Mouse (Mus musculus): ENCODE data around the gene Tmem63c. TPM values are rescaled to one million over a fixed set of nuclear protein-coding genes. Genes with fewer than 3 reads are reported as not detected.

The Tmem63c gene
- total and polyA plus RNA-seq, 2 experiments from 2014 or later = 8.5 to 21.8 TPM

GRCm38 (mm10) chr12:87070520-87070919, 49.4 kb downstream of the Tmem63c start:
- DNase-seq = no peak
- no peak for TF ChIP-seq CTCF (IDR thresholded peaks at IDR 0.05; ENCODE audit: low read depth)
- H3K36me3 ChIP-seq (ENCODE audit: insufficient read depth) = peaks cover 25% of the 10 kb centered on the region
- H3K4me1 ChIP-seq (ENCODE audit: insufficient read depth) = no peaks in the 10 kb centered on the region
- no peak for ATAC-seq
- no peaks in the 10 kb centered on the region for H3K27me3 ChIP-seq (ENCODE audit: insufficient read depth, low read length)
- no peak overlapping the region for H3K4me2 ChIP-seq (ENCODE audit: low read depth)
- H3K9ac ChIP-seq = no peak overlapping the region
- no peaks in the 10 kb centered on the region for H3K9me3 ChIP-seq (ENCODE audit: low read length)
- H3K27ac ChIP-seq (ENCODE audit: low read depth, low read length) = no peak overlapping the region
- WGBS = 81% methylated on average over 5 of the region's 5 CpGs
- H3K4me3 ChIP-seq (ENCODE audit: low read depth, low read length) = no peak overlapping the region

DNA sequence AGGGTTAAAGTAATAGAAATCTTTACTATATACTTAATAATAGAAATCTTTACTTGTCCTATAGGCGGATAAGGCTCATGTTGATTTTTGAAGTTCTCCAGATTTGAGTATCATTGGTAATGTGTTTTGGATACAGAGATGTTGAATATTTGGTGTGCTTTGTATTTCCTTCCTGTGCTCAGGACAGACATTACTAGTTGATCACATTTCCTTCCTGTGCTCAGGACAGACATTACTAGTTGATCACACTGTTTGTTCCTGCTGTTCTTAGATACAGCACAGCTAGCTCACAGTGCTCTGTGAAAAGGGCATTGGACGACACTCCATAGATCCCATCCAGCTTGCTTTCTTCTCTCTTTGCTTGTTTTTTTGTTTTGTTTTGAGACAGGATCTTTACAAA, 55.5 kb downstream of the Tmem63c start:
- no peaks in the 10 kb centered on the region for H3K27me3 ChIP-seq (ENCODE audit: insufficient read depth, low read length)
- no peak for DNase-seq
- ATAC-seq = no peak
- H3K4me1 ChIP-seq (ENCODE audit: insufficient read depth) = no peaks in the 10 kb centered on the region
- H3K36me3 ChIP-seq (ENCODE audit: insufficient read depth) = peaks cover 39% of the 10 kb centered on the region
- no peaks in the 10 kb centered on the region for H3K9me3 ChIP-seq (ENCODE audit: low read length)
- H3K9ac ChIP-seq = no peak overlapping the region
- WGBS = 89% methylated on average over 2 of the region's 2 CpGs
- H3K4me2 ChIP-seq (ENCODE audit: low read depth) = no peak overlapping the region
- H3K4me3 ChIP-seq (ENCODE audit: low read depth, low read length) = no peak overlapping the region
- no peak overlapping the region for H3K27ac ChIP-seq (ENCODE audit: low read depth, low read length)
- no peak for TF ChIP-seq CTCF (IDR thresholded peaks at IDR 0.05; ENCODE audit: low read depth)

- H3K4me2 ChIP-seq (ENCODE audit: low read depth) = no peak overlapping the region
- no peak for DNase-seq
- WGBS = 79% methylated on average over 8 of the region's 8 CpGs
Measured at GRCm38 (mm10) chr12:87082797-87083196, 61.7 kb downstream of the Tmem63c start.

DNA sequence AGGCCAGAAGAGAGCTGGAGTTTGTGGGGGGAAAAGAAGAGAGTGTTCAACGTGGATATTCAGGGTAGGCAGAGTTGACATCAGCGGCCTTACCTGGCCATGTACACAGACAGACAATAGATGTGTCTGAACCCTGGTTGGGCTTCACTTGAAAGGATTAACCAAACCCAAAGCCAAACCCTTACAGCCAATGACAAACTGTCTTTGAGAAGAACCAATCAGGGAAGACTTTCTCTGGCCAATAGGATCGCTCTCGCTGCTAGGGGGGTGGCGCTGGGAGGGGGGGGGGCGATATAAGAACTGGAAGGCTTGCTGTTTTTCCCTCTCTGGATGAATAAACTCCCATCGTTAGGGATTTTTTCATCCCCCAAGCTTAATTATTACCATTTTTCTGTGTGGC, 66.1 kb downstream of the Tmem63c start:
- WGBS = 58% methylated on average over 7 of the region's 7 CpGs
- Histone ChIP-seq H3K9ac (no peak overlapping the region), H3K36me3 (ENCODE audit: insufficient read depth) (peaks cover 12% of the 10 kb centered on the region), H3K4me1 (ENCODE audit: insufficient read depth) (no peaks in the 10 kb centered on the region), H3K9me3 (ENCODE audit: low read length) (no peaks in the 10 kb centered on the region), H3K27me3 (ENCODE audit: insufficient read depth, low read length) (no peaks in the 10 kb centered on the region), H3K4me2 (ENCODE audit: low read depth) (no peak overlapping the region), H3K27ac (ENCODE audit: low read depth, low read length) (no peak overlapping the region), H3K4me3 (ENCODE audit: low read depth, low read length) (no peak overlapping the region)
- DNase-seq (no peak), ATAC-seq (no peak)
- TF ChIP-seq CTCF (IDR thresholded peaks at IDR 0.05; ENCODE audit: low read depth) = no peak

More at GRCm38 (mm10) chr12:87082797-87083196, 61.7 kb downstream of the Tmem63c start:
- TF ChIP-seq CTCF (IDR thresholded peaks at IDR 0.05; ENCODE audit: low read depth) = no peak
- Histone ChIP-seq H3K4me1 (ENCODE audit: insufficient read depth) (no peaks in the 10 kb centered on the region), H3K9me3 (ENCODE audit: low read length) (no peaks in the 10 kb centered on the region), H3K27me3 (ENCODE audit: insufficient read depth, low read length) (no peaks in the 10 kb centered on the region), H3K4me3 (ENCODE audit: low read depth, low read length) (no peak overlapping the region), H3K9ac (no peak overlapping the region), H3K36me3 (ENCODE audit: insufficient read depth) (peaks cover 31% of the 10 kb centered on the region), H3K27ac (ENCODE audit: low read depth, low read length) (no peak overlapping the region)
- ATAC-seq = no peak

DNA sequence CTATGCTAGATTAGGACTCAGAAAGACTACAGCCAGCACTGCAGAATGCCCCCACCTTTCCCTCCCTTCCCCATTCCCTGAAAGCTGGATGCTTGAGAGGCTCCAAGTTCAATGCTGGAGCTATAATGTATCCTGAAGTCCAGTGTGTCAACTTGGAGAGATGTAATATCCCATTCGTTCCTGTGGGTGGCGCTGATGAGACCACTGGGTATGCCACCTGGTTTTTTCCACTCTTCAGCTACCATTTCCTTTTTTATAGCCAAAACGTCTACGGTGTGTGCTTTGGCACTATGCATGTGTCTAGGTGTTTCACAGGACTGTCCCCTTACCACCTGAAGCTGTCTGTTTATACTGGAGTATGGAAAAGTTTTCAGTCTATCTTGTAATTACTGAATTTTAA, 67.2 kb downstream of the Tmem63c start:
- Histone ChIP-seq H3K4me2 (ENCODE audit: low read depth) (no peak overlapping the region), H3K36me3 (ENCODE audit: insufficient read depth) (peaks cover 6% of the 10 kb centered on the region; the same call in 1 of the 2 replicates), H3K9me3 (ENCODE audit: low read length) (no peaks in the 10 kb centered on the region), H3K9ac (no peak overlapping the region), H3K27ac (ENCODE audit: low read depth, low read length) (no peak overlapping the region), H3K27me3 (ENCODE audit: insufficient read depth, low read length) (no peaks in the 10 kb centered on the region), H3K4me1 (ENCODE audit: insufficient read depth) (no peaks in the 10 kb centered on the region), H3K4me3 (ENCODE audit: low read depth, low read length) (no peak overlapping the region)
- ATAC-seq (no peak), DNase-seq (peak; percentile 8)
- TF ChIP-seq CTCF (IDR thresholded peaks at IDR 0.05; ENCODE audit: low read depth) = peak; percentile 49
- 42% methylated on average over 4 of the region's 4 CpGs for WGBS

DNA sequence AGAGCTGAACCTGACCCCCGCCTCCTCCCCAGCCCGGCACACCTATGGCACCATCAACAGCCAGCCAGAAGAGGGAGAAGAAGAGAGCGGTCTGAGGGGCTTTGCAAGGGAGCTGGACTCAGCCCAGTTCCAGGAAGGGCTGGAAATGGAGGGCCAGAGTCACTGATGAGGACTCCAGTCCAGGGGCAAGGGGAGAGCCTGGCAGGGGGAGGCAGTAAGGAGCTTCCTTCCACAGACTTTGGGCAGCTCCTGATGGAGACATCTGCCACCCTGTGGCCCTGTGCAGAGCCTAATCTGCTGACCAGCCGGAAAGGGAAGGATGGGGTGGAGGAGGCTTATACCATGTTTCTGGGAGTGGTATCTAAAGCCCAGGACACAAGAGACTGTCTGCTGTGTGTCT, 68.1 kb downstream of the Tmem63c start:
- H3K36me3 ChIP-seq (ENCODE audit: insufficient read depth) = peaks cover 6% of the 10 kb centered on the region; the same call in 1 of the 2 replicates
- H3K4me2 ChIP-seq (ENCODE audit: low read depth) = no peak overlapping the region
- no peaks in the 10 kb centered on the region for H3K27me3 ChIP-seq (ENCODE audit: insufficient read depth, low read length)
- no peak for TF ChIP-seq CTCF (IDR thresholded peaks at IDR 0.05; ENCODE audit: low read depth)
- no peak for DNase-seq
- 80% methylated on average over 4 of the region's 4 CpGs for WGBS
- no peaks in the 10 kb centered on the region for H3K9me3 ChIP-seq (ENCODE audit: low read length)
- H3K9ac ChIP-seq = no peak overlapping the region
- no peak overlapping the region for H3K27ac ChIP-seq (ENCODE audit: low read depth, low read length)
- ATAC-seq = no peak
- H3K4me1 ChIP-seq (ENCODE audit: insufficient read depth) = no peaks in the 10 kb centered on the region
- no peak overlapping the region for H3K4me3 ChIP-seq (ENCODE audit: low read depth, low read length)

GRCm38 (mm10) chr12:87089701-87090100, 68.6 kb downstream of the Tmem63c start:
- H3K4me2 ChIP-seq (ENCODE audit: low read depth) = no peak overlapping the region
- WGBS = 79% methylated on average over 2 of the region's 2 CpGs
- no peak overlapping the region for H3K4me3 ChIP-seq (ENCODE audit: low read depth, low read length)
- DNase-seq (no peak), ATAC-seq (no peak)
- peaks cover 6% of the 10 kb centered on the region; the same call in 1 of the 2 replicates for H3K36me3 ChIP-seq (ENCODE audit: insufficient read depth)
- no peak overlapping the region for H3K27ac ChIP-seq (ENCODE audit: low read depth, low read length)
- TF ChIP-seq CTCF (IDR thresholded peaks at IDR 0.05; ENCODE audit: low read depth) = no peak
- no peaks in the 10 kb centered on the region for H3K27me3 ChIP-seq (ENCODE audit: insufficient read depth, low read length)
- H3K4me1 ChIP-seq (ENCODE audit: insufficient read depth) = no peaks in the 10 kb centered on the region
- no peaks in the 10 kb centered on the region for H3K9me3 ChIP-seq (ENCODE audit: low read length)
- no peak overlapping the region for H3K9ac ChIP-seq
